Mouse (Mus musculus): ENCODE measurements around the gene E030018B13Rik. TPM values are rescaled to one million over a fixed set of nuclear protein-coding genes. Genes with fewer than 3 reads are reported as not detected.

E030018B13Rik gene
- polyA plus RNA-seq, 1 experiment from 2014 or later, result not detected

- no peak overlapping the region for H3K4me2 ChIP-seq (replicated peaks; ENCODE audit: low read depth)
- TF ChIP-seq CTCF (IDR thresholded peaks at IDR 0.05; ENCODE audit: low read depth), result no peak
- no peak overlapping the region for H3K27ac ChIP-seq (ENCODE audit: low read depth, low read length)
- H3K36me3 ChIP-seq (ENCODE audit: control insufficient read depth, insufficient read depth), result peaks cover 9% of the 10 kb centered on the region; the same call in 1 of the 2 replicates
- no peaks in the 10 kb centered on the region for H3K27me3 ChIP-seq (replicated peaks; ENCODE audit: control insufficient read depth, insufficient read depth, low read length)
- peaks cover 15% of the 10 kb centered on the region for H3K4me1 ChIP-seq (replicated peaks; ENCODE audit: control insufficient read depth, insufficient read depth, low read length)
- no peak for ATAC-seq
- H3K4me3 ChIP-seq (ENCODE audit: low read depth, low read length), result no peak overlapping the region
- no peak overlapping the region for H3K9ac ChIP-seq (ENCODE audit: low read depth, low read length)
- H3K9me3 ChIP-seq (ENCODE audit: control insufficient read depth), result no peaks in the 10 kb centered on the region
- WGBS, result 87% methylated on average over 3 of the region's 3 CpGs
Observed at GRCm38 (mm10) chr7:63895223-63895622, 21.4 kb upstream of the E030018B13Rik start.

GRCm38 (mm10) chr7:63896276-63896967, 20.2 kb upstream of the E030018B13Rik start:
- TF ChIP-seq CTCF (IDR thresholded peaks at IDR 0.05; ENCODE audit: low read depth), result no peak
- Histone ChIP-seq H3K27me3 (replicated peaks; ENCODE audit: control insufficient read depth, insufficient read depth, low read length) (no peaks in the 10 kb centered on the region), H3K27ac (ENCODE audit: low read depth, low read length) (peak overlapping the region; percentile 92), H3K4me2 (replicated peaks; ENCODE audit: low read depth) (peak overlapping the region; percentile 71), H3K9me3 (ENCODE audit: control insufficient read depth) (no peaks in the 10 kb centered on the region), H3K36me3 (ENCODE audit: control insufficient read depth, insufficient read depth) (no peaks in the 10 kb centered on the region), H3K9ac (ENCODE audit: low read depth, low read length) (peak overlapping the region; percentile 52), H3K4me3 (ENCODE audit: low read depth, low read length) (peak overlapping the region; percentile 30), H3K4me1 (replicated peaks; ENCODE audit: control insufficient read depth, insufficient read depth, low read length) (peaks cover 15% of the 10 kb centered on the region)
- 24% methylated on average over 15 of the region's 17 CpGs for WGBS
- no peak for ATAC-seq

GRCm38 (mm10) chr7:63896968-63897468, 19.6 kb upstream of the E030018B13Rik start:
- under 1% methylated on average over 21 of the region's 22 CpGs for WGBS
- H3K9me3 ChIP-seq (ENCODE audit: control insufficient read depth), result no peaks in the 10 kb centered on the region
- H3K9ac ChIP-seq (ENCODE audit: low read depth, low read length), result peak overlapping the region; percentile 52
- H3K27me3 ChIP-seq (replicated peaks; ENCODE audit: control insufficient read depth, insufficient read depth, low read length), result no peaks in the 10 kb centered on the region
- H3K4me2 ChIP-seq (replicated peaks; ENCODE audit: low read depth), result peak overlapping the region; percentile 71
- H3K36me3 ChIP-seq (ENCODE audit: control insufficient read depth, insufficient read depth), result no peaks in the 10 kb centered on the region
- ATAC-seq, result peak; percentile 99
- TF ChIP-seq CTCF (IDR thresholded peaks at IDR 0.05; ENCODE audit: low read depth), result peak; percentile 83
- H3K27ac ChIP-seq (ENCODE audit: low read depth, low read length), result peak overlapping the region; percentile 92
- peaks cover 15% of the 10 kb centered on the region for H3K4me1 ChIP-seq (replicated peaks; ENCODE audit: control insufficient read depth, insufficient read depth, low read length)
- peak overlapping the region; percentile 30 for H3K4me3 ChIP-seq (ENCODE audit: low read depth, low read length)

- 0 out of 2 replicates have a peak overlapping the region, but pooled peaks have one; percentile 30 for H3K4me3 ChIP-seq (ENCODE audit: low read depth, low read length)
- peak overlapping the region; percentile 92 for H3K27ac ChIP-seq (ENCODE audit: low read depth, low read length)
Observed at GRCm38 (mm10) chr7:63897655-63898054, 19.0 kb upstream of the E030018B13Rik start.

GRCm38 (mm10) chr7:63898201-63898600, 18.5 kb upstream of the E030018B13Rik start:
- H3K27me3 ChIP-seq (replicated peaks; ENCODE audit: control insufficient read depth, insufficient read depth, low read length), result no peaks in the 10 kb centered on the region
- no peak overlapping the region for H3K9ac ChIP-seq (ENCODE audit: low read depth, low read length)
- H3K9me3 ChIP-seq (ENCODE audit: control insufficient read depth), result no peaks in the 10 kb centered on the region
- TF ChIP-seq CTCF (IDR thresholded peaks at IDR 0.05; ENCODE audit: low read depth), result no peak
- peaks cover 21% of the 10 kb centered on the region for H3K4me1 ChIP-seq (replicated peaks; ENCODE audit: control insufficient read depth, insufficient read depth, low read length)
- H3K27ac ChIP-seq (ENCODE audit: low read depth, low read length), result no peak overlapping the region; the same call in 1 of the 2 replicates
- ATAC-seq, result no peak
- H3K4me3 ChIP-seq (ENCODE audit: low read depth, low read length), result no peak overlapping the region
- no peak overlapping the region for H3K4me2 ChIP-seq (replicated peaks; ENCODE audit: low read depth)
- H3K36me3 ChIP-seq (ENCODE audit: control insufficient read depth, insufficient read depth), result no peaks in the 10 kb centered on the region
- 89% methylated on average over 6 of the region's 6 CpGs for WGBS

More at GRCm38 (mm10) chr7:63897655-63898054, 19.0 kb upstream of the E030018B13Rik start:
- Histone ChIP-seq H3K36me3 (ENCODE audit: control insufficient read depth, insufficient read depth) (no peaks in the 10 kb centered on the region), H3K4me2 (replicated peaks; ENCODE audit: low read depth) (peak overlapping the region; percentile 71), H3K4me1 (replicated peaks; ENCODE audit: control insufficient read depth, insufficient read depth, low read length) (peaks cover 16% of the 10 kb centered on the region), H3K27me3 (replicated peaks; ENCODE audit: control insufficient read depth, insufficient read depth, low read length) (no peaks in the 10 kb centered on the region), H3K9ac (ENCODE audit: low read depth, low read length) (peak overlapping the region; percentile 52; the same call in 1 of the 2 replicates), H3K9me3 (ENCODE audit: control insufficient read depth) (no peaks in the 10 kb centered on the region)
- no peak for ATAC-seq
- TF ChIP-seq CTCF (IDR thresholded peaks at IDR 0.05; ENCODE audit: low read depth), result no peak
- 50% methylated on average over 3 of the region's 3 CpGs for WGBS

- 95% methylated on average over 8 of the region's 8 CpGs for WGBS
Observed at GRCm38 (mm10) chr7:63899925-63900324, 16.7 kb upstream of the E030018B13Rik start.

More at GRCm38 (mm10) chr7:63899925-63900324, 16.7 kb upstream of the E030018B13Rik start:
- Histone ChIP-seq H3K4me3 (ENCODE audit: low read depth, low read length) (no peak overlapping the region), H3K36me3 (ENCODE audit: control insufficient read depth, insufficient read depth) (no peaks in the 10 kb centered on the region), H3K9ac (ENCODE audit: low read depth, low read length) (no peak overlapping the region), H3K27me3 (replicated peaks; ENCODE audit: control insufficient read depth, insufficient read depth, low read length) (no peaks in the 10 kb centered on the region), H3K27ac (ENCODE audit: low read depth, low read length) (no peak overlapping the region), H3K4me2 (replicated peaks; ENCODE audit: low read depth) (no peak overlapping the region), H3K4me1 (replicated peaks; ENCODE audit: control insufficient read depth, insufficient read depth, low read length) (peaks cover 21% of the 10 kb centered on the region), H3K9me3 (ENCODE audit: control insufficient read depth) (no peaks in the 10 kb centered on the region)
- no peak for ATAC-seq
- TF ChIP-seq CTCF (IDR thresholded peaks at IDR 0.05; ENCODE audit: low read depth), result no peak

Data from intestine, postnatal 0 days (tissue).